Mouse (Mus musculus) adrenal gland, adult 18-20 months (tissue): ENCODE results near the gene Adam17. TPM values are rescaled to one million over a fixed set of nuclear protein-coding genes. Genes with fewer than 3 reads are reported as not detected.

Experiments used
- total RNA-seq, 2 experiments: library from RNA; stranded (reverse); gene quantifications; 1 replicate in 1 of 2; 2 replicates in 1 of 2; pipeline ENCODE4 v1.2.3; 2021

Adam17 gene
- total RNA-seq, 2 experiments from 2014 or later: 34.2 to 41.0 TPM

Other genes starting within 250 kb of the Adam17 start
- gene Cpsf3, start 88.2 kb downstream of the Adam17 start, total RNA-seq: 10 to 100 TPM; 42.4 to 59.8 TPM
- 10 to 100 TPM; 59.5 to 90.4 TPM for gene Itgb1bp1, start 87.3 kb downstream of the Adam17 start, total RNA-seq
- 10 to 100 TPM; 51.0 to 60.2 TPM for gene Iah1, start 57.2 kb downstream of the Adam17 start, total RNA-seq
- 100 to 1,000 TPM; 267 to 313 TPM for gene Ywhaq, start 44.0 kb upstream of the Adam17 start, total RNA-seq